Mouse (Mus musculus) gastrocnemius, adult 2 months (tissue): ENCODE data around the gene Pnkd. TPM values are rescaled to one million over a fixed set of nuclear protein-coding genes. Genes with fewer than 3 reads are reported as not detected.

Experiments
- DNase-seq: peaks from one replicate; pipeline ENCODE4 v3.0.0; 2022
- H3K27ac ChIP-seq: fragments of 200-600 bp; 2 replicates; pipeline ENCODE4 v1.8.1; 2022; ENCODE audit warnings: mild to moderate bottlenecking
- H3K4me3 ChIP-seq: fragments of 200-600 bp; 2 replicates; pipeline ENCODE4 v1.8.1; 2022; ENCODE audit warnings: mild to moderate bottlenecking, moderate library complexity
- CTCF ChIP-seq: fragments of 200-600 bp; IDR thresholded peaks from 2 replicates; pipeline ENCODE4 v1.8.1; 2022; ENCODE audit warnings: antibody characterized with exemption, mild to moderate bottlenecking, moderate library complexity
- intact Hi-C: fragments of 180-260 bp; cut with DNase I; formaldehyde crosslinking; loops from one replicate; pipeline ENCODE4 v1.15.1; 2025
- total RNA-seq, 2 experiments: library from RNA; stranded (reverse); gene quantifications; 2 replicates each; pipeline ENCODE4 v1.2.3; 2021

The Pnkd gene
- total RNA-seq, 2 experiments from 2014 or later = 45.4 to 70.5 TPM

DNA sequence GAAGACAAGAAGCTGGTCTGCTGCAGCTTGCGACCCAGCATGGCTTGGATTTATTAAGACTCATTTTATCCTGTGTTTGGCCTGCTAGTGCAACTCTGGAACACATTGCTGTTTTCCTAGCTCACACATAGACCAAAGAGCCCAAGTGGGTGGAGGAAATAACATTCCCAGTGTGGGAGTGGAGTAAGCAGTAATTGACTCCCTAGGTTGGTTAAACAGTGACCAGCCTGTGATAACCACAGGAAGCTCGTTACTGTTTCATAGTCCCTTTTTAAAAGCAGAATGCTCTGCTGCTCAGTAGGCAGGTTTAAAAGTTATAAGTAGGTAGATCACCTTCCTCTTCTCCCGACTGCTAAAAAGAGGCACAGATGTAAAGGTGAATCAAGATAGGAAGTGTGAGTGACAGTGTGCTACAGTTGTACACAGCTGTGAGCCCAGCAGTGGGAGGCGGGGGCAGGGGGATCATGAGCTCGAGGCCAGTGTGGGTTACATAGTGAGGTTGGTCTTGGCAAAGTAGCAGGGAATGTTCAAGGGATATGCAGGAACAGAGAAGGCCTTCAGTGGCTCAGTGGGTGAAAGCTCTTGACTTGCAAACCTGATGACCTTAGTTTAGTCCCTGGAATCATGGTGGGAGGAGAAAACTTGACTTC lies 35.3 kb upstream of the Pnkd start:
- H3K27ac ChIP-seq = peak overlapping the region; percentile 81
- intact Hi-C loops = no loop called here
- H3K4me3 ChIP-seq = peak overlapping the region; percentile 43
- no peak for DNase-seq
- TF ChIP-seq CTCF = no peak

DNA sequence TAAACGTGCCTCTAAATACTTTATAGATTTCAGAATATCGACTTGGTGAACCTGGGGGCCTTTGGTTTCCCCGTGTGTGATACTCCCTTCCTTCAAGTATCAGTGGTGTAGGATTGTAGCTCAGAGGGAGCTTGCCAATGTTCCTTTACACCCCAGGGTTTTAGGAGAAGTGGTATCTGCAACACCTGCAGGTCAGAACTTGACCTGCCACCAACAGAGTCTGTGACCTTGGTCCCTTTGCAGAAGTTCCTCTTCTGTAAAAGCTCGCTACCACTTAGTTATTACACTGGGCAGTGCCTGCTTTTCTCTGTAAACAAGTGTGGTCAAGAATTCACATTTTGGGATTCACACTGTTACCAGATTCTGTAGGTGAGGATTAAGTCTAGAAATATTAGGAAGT lies 34.6 kb upstream of the Pnkd start:
- DNase-seq = no peak
- TF ChIP-seq CTCF = no peak
- H3K27ac ChIP-seq = peak overlapping the region; percentile 81; the same call in 1 of the 2 replicates
- H3K4me3 ChIP-seq = no peak overlapping the region
- intact Hi-C loops = no loop called here

GRCm38 (mm10) chr1:74255704-74256345 lies 28.9 kb upstream of the Pnkd start:
- no peak overlapping the region for H3K4me3 ChIP-seq
- intact Hi-C loops = no loop called here
- DNase-seq = no peak
- no peak overlapping the region for H3K27ac ChIP-seq
- no peak for TF ChIP-seq CTCF

DNA sequence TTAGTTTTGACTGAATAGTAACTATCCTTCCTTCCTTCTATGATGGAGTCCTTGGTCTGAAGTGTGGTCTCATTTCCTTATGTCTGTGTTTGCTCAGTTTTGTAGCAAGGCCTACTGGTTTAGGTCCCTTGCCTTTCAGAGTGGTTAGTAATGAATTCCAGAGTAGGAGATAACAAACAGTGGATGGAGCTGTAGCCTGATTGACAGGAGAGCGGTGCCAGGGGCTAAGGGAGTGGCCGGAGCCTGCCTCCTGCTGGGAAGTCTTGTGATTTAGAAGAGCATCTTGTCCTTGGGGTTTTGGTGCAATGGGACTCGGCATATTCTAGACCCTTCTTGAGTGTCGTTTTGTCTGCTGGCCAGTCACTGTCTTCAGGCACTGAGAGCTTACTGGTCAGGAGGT lies 27.9 kb upstream of the Pnkd start:
- H3K27ac ChIP-seq = no peak overlapping the region
- no peak overlapping the region for H3K4me3 ChIP-seq
- intact Hi-C loops = no loop called here
- DNase-seq = no peak
- TF ChIP-seq CTCF = no peak

DNA sequence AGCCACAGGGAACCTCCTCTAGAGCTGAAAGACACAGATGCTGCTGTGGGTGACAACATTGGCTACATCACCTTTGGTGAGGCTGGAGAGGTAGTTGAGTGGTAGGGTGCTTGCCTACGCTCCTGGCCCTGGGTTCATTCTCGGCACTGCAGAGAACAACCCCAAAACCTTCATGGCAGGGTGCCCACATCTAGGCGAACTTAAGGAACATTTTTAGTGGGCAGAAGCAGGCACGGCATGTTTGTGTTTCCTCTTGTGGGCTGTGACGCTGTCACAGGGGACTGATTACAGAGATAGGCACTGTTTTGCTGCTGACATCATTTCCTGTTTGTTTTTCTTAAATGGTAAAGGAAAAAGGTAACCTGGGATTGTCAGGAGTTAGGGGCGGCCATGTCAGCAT lies 22.2 kb upstream of the Pnkd start:
- no peak overlapping the region for H3K27ac ChIP-seq
- TF ChIP-seq CTCF = no peak
- no peak for DNase-seq
- intact Hi-C loops = no loop called here
- H3K4me3 ChIP-seq = no peak overlapping the region

DNA sequence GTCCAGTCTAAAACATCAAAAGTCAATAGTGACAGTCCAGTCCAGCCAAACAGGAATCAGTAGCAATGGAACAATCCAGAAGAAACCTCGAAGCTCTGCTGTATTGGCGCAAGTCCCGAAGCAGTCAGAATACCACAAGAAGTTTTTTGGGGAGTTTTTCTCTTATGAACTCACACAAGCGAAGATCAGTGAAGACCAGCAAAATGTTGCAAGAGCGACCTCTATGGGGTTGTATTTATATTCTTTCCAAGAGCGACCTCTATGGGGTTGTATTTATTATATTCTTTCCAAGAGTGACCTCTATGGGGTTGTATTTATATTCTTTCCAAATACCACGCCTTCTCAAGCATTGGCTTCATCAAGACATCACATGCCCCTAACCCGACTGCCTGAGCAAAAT lies 16.0 kb upstream of the Pnkd start:
- intact Hi-C loops = no loop called here

GRCm38 (mm10) chr1:74271659-74272058 lies 13.1 kb upstream of the Pnkd start:
- Histone ChIP-seq H3K4me3 (no peak overlapping the region), H3K27ac (no peak overlapping the region)
- no peak for TF ChIP-seq CTCF
- intact Hi-C loops = no loop called here
- no peak for DNase-seq

More for the DNA sequence above, 16.0 kb upstream of the Pnkd start:
- H3K4me3 ChIP-seq = no peak overlapping the region
- DNase-seq = no peak
- H3K27ac ChIP-seq = no peak overlapping the region
- no peak for TF ChIP-seq CTCF

- no peak overlapping the region for H3K27ac ChIP-seq
Measured at GRCm38 (mm10) chr1:74275015-74275414, 9.7 kb upstream of the Pnkd start.

GRCm38 (mm10) chr1:74277041-74277440 lies 7.7 kb upstream of the Pnkd start:
- H3K27ac ChIP-seq = no peak overlapping the region
- DNase-seq = no peak
- no peak overlapping the region for H3K4me3 ChIP-seq
- no peak for TF ChIP-seq CTCF
- intact Hi-C loops = no loop called here

More at GRCm38 (mm10) chr1:74275015-74275414, 9.7 kb upstream of the Pnkd start:
- no peak for TF ChIP-seq CTCF
- H3K4me3 ChIP-seq = no peak overlapping the region
- DNase-seq = no peak
- intact Hi-C loops = no loop called here

DNA sequence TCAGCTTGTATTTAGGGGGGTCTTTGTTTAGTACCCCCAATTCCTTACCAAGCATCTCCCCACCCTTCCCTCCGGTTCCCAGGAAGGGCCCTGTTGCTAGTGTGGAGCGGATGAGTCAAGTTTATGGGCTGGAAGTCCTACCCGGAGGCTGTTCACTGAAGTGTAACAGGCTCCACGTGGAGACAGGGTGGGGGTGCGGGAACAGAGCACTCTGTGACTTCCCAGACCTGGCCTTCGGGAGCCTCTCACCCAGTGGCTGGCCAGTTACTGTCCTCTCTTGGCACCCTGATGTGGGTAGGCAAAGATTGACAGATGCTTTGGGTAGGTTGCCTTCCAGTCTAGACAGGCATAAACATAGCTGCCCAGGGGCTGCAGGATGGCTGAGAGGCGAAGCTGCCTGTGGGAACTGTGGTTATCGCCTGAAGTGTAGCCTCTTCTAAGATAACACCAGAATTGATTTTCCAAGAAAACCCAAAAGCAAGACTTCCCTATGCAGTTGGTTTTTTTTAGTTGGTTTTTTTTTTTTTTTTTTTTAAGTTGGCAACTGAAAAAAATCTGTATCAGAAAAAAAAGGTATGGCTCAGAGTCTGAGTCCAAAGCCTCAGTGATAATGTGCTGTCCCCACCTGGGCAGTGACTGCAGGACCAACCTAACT lies 6.7 kb upstream of the Pnkd start:
- no peak overlapping the region for H3K4me3 ChIP-seq
- no peak for TF ChIP-seq CTCF
- H3K27ac ChIP-seq = no peak overlapping the region
- intact Hi-C loops = no loop called here
- no peak for DNase-seq

GRCm38 (mm10) chr1:74278538-74278937 lies 6.2 kb upstream of the Pnkd start, which contains the start of gene Gpbar1:
Gene Gpbar1, plus strand, starts transcription at chr1:74278550.
- no peak within 1 kb of the TSS for H3K4me3 ChIP-seq
- intact Hi-C loops = no loop called here
- TF ChIP-seq CTCF = no peak
- H3K27ac ChIP-seq = no peak within 1 kb of the TSS
- DNase-seq = no peak

GRCm38 (mm10) chr1:74278988-74279387 lies 5.7 kb upstream of the Pnkd start:
- intact Hi-C loops = no loop called here
- no peak overlapping the region for H3K4me3 ChIP-seq
- TF ChIP-seq CTCF = no peak

GRCm38 (mm10) chr1:74280591-74281325 lies 4.0 kb upstream of the Pnkd start:
- Histone ChIP-seq H3K27ac (no peak overlapping the region), H3K4me3 (no peak overlapping the region)
- no peak for TF ChIP-seq CTCF
- intact Hi-C loops = loop anchor here (5.0 to 10.0 kb wide), 2 partner anchors 73 to 304 kb away; partner anchors contain the start of genes Bcs1l and Zfp142
- no peak for DNase-seq

More at GRCm38 (mm10) chr1:74278988-74279387, 5.7 kb upstream of the Pnkd start:
- no peak overlapping the region for H3K27ac ChIP-seq
- no peak for DNase-seq
